Mouse (Mus musculus) embryonic facial prominence, embryonic 11.5 days (tissue): ENCODE data around the gene Efcab14. TPM values are rescaled to one million over a fixed set of nuclear protein-coding genes. Genes with fewer than 3 reads are reported as not detected.

ENCODE experiments used
- ATAC-seq: fragments of 200-750 bp; cut with Nextera tagmentation; replicated peaks from 2 replicates; pipeline ENCODE4 v1.8.0; 2017; ENCODE audit warnings: low read depth; ENCODE audit not compliant: insufficient number of reproducible peaks, low FRiP score, low TSS enrichment
- DNase-seq: peaks from one replicate; pipeline ENCODE4 v3.0.0-alpha.2; 2015; ENCODE audit warnings: low spot score
- H3K27ac ChIP-seq: fragments of 300-500 bp; sonication (generic); replicated peaks from 2 replicates; pipeline ENCODE4 v1.5.1; 2014; ENCODE audit warnings: mild to moderate bottlenecking, low read depth, low read length, control low read depth
- H3K27me3 ChIP-seq: fragments of 300-500 bp; sonication (generic); 2 replicates; pipeline ENCODE4 v1.6.1; 2014; ENCODE audit warnings: mild to moderate bottlenecking, low read length, moderate library complexity, mixed read lengths; ENCODE audit not compliant: control insufficient read depth, insufficient read depth
- H3K36me3 ChIP-seq: fragments of 300-500 bp; sonication (generic); replicated peaks from 2 replicates; pipeline ENCODE4 v1.6.1; 2014; ENCODE audit warnings: low read depth, mild to moderate bottlenecking, low read length, moderate library complexity, mixed read lengths; ENCODE audit not compliant: control insufficient read depth, insufficient read depth
- H3K4me1 ChIP-seq: fragments of 300-500 bp; sonication (generic); 2 replicates; pipeline ENCODE4 v1.6.1; 2014; ENCODE audit warnings: low read length, mixed read lengths; ENCODE audit not compliant: control insufficient read depth, insufficient read depth
- H3K4me2 ChIP-seq: fragments of 300-500 bp; sonication (generic); 2 replicates; pipeline ENCODE4 v1.6.1; 2014; ENCODE audit warnings: low read depth, mild to moderate bottlenecking, control low read depth, low read length, moderate library complexity
- H3K4me3 ChIP-seq: fragments of 300-500 bp; sonication (generic); 2 replicates; pipeline ENCODE4 v1.5.1; 2014; ENCODE audit warnings: low read depth, low read length, control low read depth
- H3K9ac ChIP-seq: fragments of 300-500 bp; sonication (generic); replicated peaks from 2 replicates; pipeline ENCODE4 v1.6.1; 2014; ENCODE audit warnings: mild to moderate bottlenecking, control low read depth, low read length
- H3K9me3 ChIP-seq: fragments of 300-500 bp; sonication (generic); replicated peaks from 2 replicates; pipeline ENCODE4 v1.6.1; 2016; ENCODE audit warnings: mild to moderate bottlenecking, low read length, inconsistent platforms, mixed read lengths; ENCODE audit not compliant: control insufficient read depth
- WGBS: fragments of 180-500 bp; shearing (Covaris S2); extraction: QIAGEN DNeasy Blood & Tissue Kit; methylation state at CpG from one replicate; pipeline ENCODE4 v1.1.7; 2014; 5-methylcytosine and 5-hydroxymethylcytosine counted together
- polyA plus RNA-seq: library from polyadenylated mRNA; unstranded; fragments of >200 nt; fragmentation: Nextera tagmentation; extraction: Ambion mirVana; gene quantifications from 2 replicates; pipeline ENCODE4 v1.2.1, GENCODE M21; 2014

Gene Efcab14
- polyA plus RNA-seq, 1 experiment from 2014 or later, result 40.4 TPM

- ATAC-seq, result no peak
- Histone ChIP-seq H3K4me3 (no peak within 1 kb of the TSS), H3K4me1 (no peaks in the 10 kb centered on the region), H3K27me3 (no peaks in the 10 kb centered on the region), H3K36me3 (no peaks in the 10 kb centered on the region), H3K9me3 (no peaks in the 10 kb centered on the region), H3K27ac (no peak within 1 kb of the TSS), H3K9ac (no peak within 1 kb of the TSS), H3K4me2 (no peak within 1 kb of the TSS)
- no peak for DNase-seq
- WGBS, result 84% methylated on average over 3 of the region's 3 CpGs
These were observed 43.4 kb downstream of the Efcab14 start, which contains the start of gene Tex38 for GRCm38 (mm10) chr4:115780918-115781317. TSS of gene Tex38 (minus strand) at chr4:115781018.

GRCm38 (mm10) chr4:115782026-115782805, 44.7 kb downstream of the Efcab14 start:
- Histone ChIP-seq H3K27me3 (no peaks in the 10 kb centered on the region), H3K9me3 (no peaks in the 10 kb centered on the region), H3K4me3 (no peak overlapping the region), H3K27ac (no peak overlapping the region), H3K4me2 (no peak overlapping the region), H3K9ac (no peak overlapping the region), H3K4me1 (no peaks in the 10 kb centered on the region), H3K36me3 (no peaks in the 10 kb centered on the region)
- no peak for ATAC-seq
- no peak for DNase-seq
- WGBS, result 91% methylated on average over 5 of the region's 5 CpGs

GRCm38 (mm10) chr4:115784769-115785510, 47.4 kb downstream of the Efcab14 start, which contains the start of gene Atpaf1:
TSS of gene Atpaf1 (plus strand) at chr4:115784812.
- Histone ChIP-seq H3K4me1 (no peaks in the 10 kb centered on the region), H3K27me3 (no peaks in the 10 kb centered on the region), H3K4me3 (peak within 1 kb of the TSS; percentile 70), H3K36me3 (no peaks in the 10 kb centered on the region), H3K9me3 (no peaks in the 10 kb centered on the region), H3K9ac (peak within 1 kb of the TSS; percentile 85), H3K27ac (no peak within 1 kb of the TSS), H3K4me2 (peak within 1 kb of the TSS; percentile 82)
- DNase-seq, result peak; percentile 70
- WGBS, result under 1% methylated on average over 60 of the region's 69 CpGs
- ATAC-seq, result peak; percentile 87

- Histone ChIP-seq H3K27ac (no peak overlapping the region), H3K27me3 (no peaks in the 10 kb centered on the region), H3K9me3 (no peaks in the 10 kb centered on the region), H3K4me1 (no peaks in the 10 kb centered on the region), H3K4me2 (peak overlapping the region; percentile 82), H3K4me3 (peak overlapping the region; percentile 70), H3K9ac (peak overlapping the region; percentile 85), H3K36me3 (no peaks in the 10 kb centered on the region)
- ATAC-seq, result no peak; the same call in 1 of the 2 replicates
- WGBS, result 57% methylated on average over 7 of the region's 7 CpGs
- no peak for DNase-seq
These were observed 48.0 kb downstream of the Efcab14 start for GRCm38 (mm10) chr4:115785511-115786034.

GRCm38 (mm10) chr4:115790864-115791263, 53.3 kb downstream of the Efcab14 start:
- 83% methylated on average over 3 of the region's 3 CpGs for WGBS
- Histone ChIP-seq H3K27me3 (no peaks in the 10 kb centered on the region), H3K4me2 (no peak overlapping the region), H3K9me3 (no peaks in the 10 kb centered on the region), H3K9ac (no peak overlapping the region), H3K4me1 (no peaks in the 10 kb centered on the region), H3K36me3 (no peaks in the 10 kb centered on the region; the same call in 1 of the 2 replicates), H3K27ac (no peak overlapping the region), H3K4me3 (no peak overlapping the region)
- ATAC-seq (no peak), DNase-seq (no peak)

GRCm38 (mm10) chr4:115795360-115795759, 57.8 kb downstream of the Efcab14 start:
- DNase-seq (no peak), ATAC-seq (no peak)
- no peak overlapping the region for H3K9ac ChIP-seq
- no peaks in the 10 kb centered on the region for H3K9me3 ChIP-seq
- no peak overlapping the region for H3K27ac ChIP-seq
- WGBS, result 97% methylated on average over 3 of the region's 3 CpGs
- no peak overlapping the region for H3K4me3 ChIP-seq
- H3K36me3 ChIP-seq, result no peaks in the 10 kb centered on the region; the same call in none of the 2 replicates
- H3K27me3 ChIP-seq, result no peaks in the 10 kb centered on the region
- no peaks in the 10 kb centered on the region for H3K4me1 ChIP-seq
- no peak overlapping the region for H3K4me2 ChIP-seq

- DNase-seq (no peak), ATAC-seq (no peak)
- Histone ChIP-seq H3K9me3 (no peaks in the 10 kb centered on the region), H3K4me2 (no peak overlapping the region), H3K4me3 (no peak overlapping the region), H3K27me3 (no peaks in the 10 kb centered on the region), H3K4me1 (no peaks in the 10 kb centered on the region), H3K9ac (no peak overlapping the region), H3K36me3 (no peaks in the 10 kb centered on the region; the same call in none of the 2 replicates), H3K27ac (no peak overlapping the region)
- 92% methylated on average over 3 of the region's 3 CpGs for WGBS
These were observed 62.4 kb downstream of the Efcab14 start for GRCm38 (mm10) chr4:115799981-115800380.
